Mouse (Mus musculus): ENCODE results near the gene Krtap16-3. TPM values are rescaled to one million over a fixed set of nuclear protein-coding genes. Genes with fewer than 3 reads are reported as not detected.

The Krtap16-3 gene
- polyA plus RNA-seq (2014; fragmentation: Illumina TruSeq; extraction: RNeasy Lipid Tissue Mini Kit (QIAGEN cat#74804); ENCODE audit: insufficient read depth, low read depth, low replicate concordance), result not detected

DNA sequence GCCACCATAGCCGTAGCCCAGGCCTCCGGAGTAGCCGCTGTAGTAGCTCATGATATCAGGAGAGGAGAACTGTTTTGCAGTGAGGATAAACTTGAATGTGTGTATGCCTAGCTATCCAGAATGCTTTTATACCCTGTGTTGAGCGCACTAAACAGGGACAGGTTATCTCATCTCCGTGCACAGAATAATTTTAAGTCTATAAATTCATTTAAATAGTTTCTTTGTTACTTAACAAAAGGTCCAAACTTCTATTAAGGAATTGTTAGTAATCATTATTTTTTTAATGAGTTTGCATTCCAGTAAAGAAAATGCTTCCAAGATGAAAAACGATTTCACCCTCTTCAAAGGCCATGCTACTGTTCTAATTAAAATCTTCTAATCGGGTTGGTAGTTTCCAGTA, at the start of gene Krtap16-3:
Gene Krtap16-3, minus strand, starts transcription at position 101 of the 400 bp plus-strand sequence.

DNA sequence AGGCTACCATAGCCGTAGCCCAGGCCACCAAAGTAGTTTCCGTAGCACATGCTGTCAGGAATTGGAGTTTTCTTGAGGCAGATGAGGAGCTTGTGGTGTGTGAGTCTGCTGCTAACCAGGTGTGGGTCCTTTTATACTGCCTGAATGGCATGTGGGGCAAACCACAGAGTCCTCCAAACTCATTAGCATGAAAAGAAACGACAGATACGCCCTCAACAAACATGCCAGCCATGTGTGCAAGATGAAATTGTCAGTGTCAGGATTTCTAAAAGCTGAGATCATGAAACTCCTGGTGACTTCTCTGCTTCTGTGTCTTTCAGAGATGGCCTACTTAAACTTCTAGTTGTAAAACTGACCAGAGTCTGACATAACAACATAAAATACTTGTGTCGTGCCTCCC, 48.0 kb upstream of the Krtap16-3 start, which contains the start of gene Krtap22-2:
Gene Krtap22-2, minus strand, starts transcription at position 101 of the 400 bp plus-strand sequence.

DNA sequence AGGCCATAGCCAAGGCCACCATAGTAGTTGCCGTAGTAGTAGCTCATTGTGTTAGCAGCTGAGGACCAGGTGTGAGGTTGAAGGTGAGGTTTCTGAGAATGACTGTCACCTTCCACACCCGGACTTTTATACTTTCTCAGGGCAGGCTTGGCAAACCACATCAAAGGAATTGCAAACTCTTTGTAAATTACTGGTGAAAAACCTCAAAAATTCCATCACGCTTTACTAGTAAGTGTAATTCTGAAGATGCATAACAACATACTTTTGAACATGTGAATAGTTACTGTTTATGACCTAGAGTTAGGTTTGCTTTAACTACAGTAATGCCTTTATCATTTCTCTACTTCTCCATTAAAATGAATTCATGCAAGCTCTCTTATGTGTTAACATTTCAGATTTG, 30.5 kb downstream of the Krtap16-3 start, which contains the start of gene Krtap19-9b:
Gene Krtap19-9b, minus strand, starts transcription at position 101 of the 400 bp plus-strand sequence.

Other genes starting within 250 kb of the Krtap16-3 start
- not detected for gene Krtap13-1, start 234.0 kb downstream of the Krtap16-3 start, polyA plus RNA-seq (2014; fragmentation: Illumina TruSeq; extraction: RNeasy Lipid Tissue Mini Kit (QIAGEN cat#74804); ENCODE audit: insufficient read depth, low read depth, low replicate concordance)
- not detected for gene Krtap13, start 211.2 kb downstream of the Krtap16-3 start, polyA plus RNA-seq (2014; fragmentation: Illumina TruSeq; extraction: RNeasy Lipid Tissue Mini Kit (QIAGEN cat#74804); ENCODE audit: insufficient read depth, low read depth, low replicate concordance)
- gene 2310034C09Rik, start 204.0 kb downstream of the Krtap16-3 start, polyA plus RNA-seq (2014; fragmentation: Illumina TruSeq; extraction: RNeasy Lipid Tissue Mini Kit (QIAGEN cat#74804); ENCODE audit: insufficient read depth, low read depth, low replicate concordance), result not detected
- not detected for gene 2310057N15Rik, start 188.7 kb downstream of the Krtap16-3 start, polyA plus RNA-seq (2014; fragmentation: Illumina TruSeq; extraction: RNeasy Lipid Tissue Mini Kit (QIAGEN cat#74804); ENCODE audit: insufficient read depth, low read depth, low replicate concordance)
- not detected for gene Gm5965, start 185.0 kb downstream of the Krtap16-3 start, polyA plus RNA-seq (2014; fragmentation: Illumina TruSeq; extraction: RNeasy Lipid Tissue Mini Kit (QIAGEN cat#74804); ENCODE audit: insufficient read depth, low read depth, low replicate concordance)
- not detected for gene Gm20741, start 150.7 kb downstream of the Krtap16-3 start, polyA plus RNA-seq (2014; fragmentation: Illumina TruSeq; extraction: RNeasy Lipid Tissue Mini Kit (QIAGEN cat#74804); ENCODE audit: insufficient read depth, low read depth, low replicate concordance)
- not detected for gene Krtap15, start 142.7 kb downstream of the Krtap16-3 start, polyA plus RNA-seq (2014; fragmentation: Illumina TruSeq; extraction: RNeasy Lipid Tissue Mini Kit (QIAGEN cat#74804); ENCODE audit: insufficient read depth, low read depth, low replicate concordance)
- not detected for gene Krtap14, start 136.7 kb downstream of the Krtap16-3 start, polyA plus RNA-seq (2014; fragmentation: Illumina TruSeq; extraction: RNeasy Lipid Tissue Mini Kit (QIAGEN cat#74804); ENCODE audit: insufficient read depth, low read depth, low replicate concordance)
- not detected for gene Krtap19-1, start 93.5 kb downstream of the Krtap16-3 start, polyA plus RNA-seq (2014; fragmentation: Illumina TruSeq; extraction: RNeasy Lipid Tissue Mini Kit (QIAGEN cat#74804); ENCODE audit: insufficient read depth, low read depth, low replicate concordance)
- not detected for gene Krtap19-2, start 88.6 kb downstream of the Krtap16-3 start, polyA plus RNA-seq (2014; fragmentation: Illumina TruSeq; extraction: RNeasy Lipid Tissue Mini Kit (QIAGEN cat#74804); ENCODE audit: insufficient read depth, low read depth, low replicate concordance)
- gene Krtap19-3, start 84.8 kb downstream of the Krtap16-3 start, polyA plus RNA-seq (2014; fragmentation: Illumina TruSeq; extraction: RNeasy Lipid Tissue Mini Kit (QIAGEN cat#74804); ENCODE audit: insufficient read depth, low read depth, low replicate concordance), result not detected
- not detected for gene Krtap19-4, start 77.8 kb downstream of the Krtap16-3 start, polyA plus RNA-seq (2014; fragmentation: Illumina TruSeq; extraction: RNeasy Lipid Tissue Mini Kit (QIAGEN cat#74804); ENCODE audit: insufficient read depth, low read depth, low replicate concordance)
- gene Krtap19-5, start 66.4 kb downstream of the Krtap16-3 start, polyA plus RNA-seq (2014; fragmentation: Illumina TruSeq; extraction: RNeasy Lipid Tissue Mini Kit (QIAGEN cat#74804); ENCODE audit: insufficient read depth, low read depth, low replicate concordance), result not detected
- not detected for gene Krtap19-9b, start 30.6 kb downstream of the Krtap16-3 start, polyA plus RNA-seq (2014; fragmentation: Illumina TruSeq; extraction: RNeasy Lipid Tissue Mini Kit (QIAGEN cat#74804); ENCODE audit: insufficient read depth, low read depth, low replicate concordance)
- not detected for gene Krtap22-2, start 47.9 kb upstream of the Krtap16-3 start, polyA plus RNA-seq (2014; fragmentation: Illumina TruSeq; extraction: RNeasy Lipid Tissue Mini Kit (QIAGEN cat#74804); ENCODE audit: insufficient read depth, low read depth, low replicate concordance)
- gene Gm10229, start 52.4 kb upstream of the Krtap16-3 start, polyA plus RNA-seq (2014; fragmentation: Illumina TruSeq; extraction: RNeasy Lipid Tissue Mini Kit (QIAGEN cat#74804); ENCODE audit: insufficient read depth, low read depth, low replicate concordance), result not detected
- not detected for gene Krtap6-1, start 68.8 kb upstream of the Krtap16-3 start, polyA plus RNA-seq (2014; fragmentation: Illumina TruSeq; extraction: RNeasy Lipid Tissue Mini Kit (QIAGEN cat#74804); ENCODE audit: insufficient read depth, low read depth, low replicate concordance)
- not detected for gene Gm10228, start 78.6 kb upstream of the Krtap16-3 start, polyA plus RNA-seq (2014; fragmentation: Illumina TruSeq; extraction: RNeasy Lipid Tissue Mini Kit (QIAGEN cat#74804); ENCODE audit: insufficient read depth, low read depth, low replicate concordance)
- gene Krtap6-5, start 85.0 kb upstream of the Krtap16-3 start, polyA plus RNA-seq (2014; fragmentation: Illumina TruSeq; extraction: RNeasy Lipid Tissue Mini Kit (QIAGEN cat#74804); ENCODE audit: insufficient read depth, low read depth, low replicate concordance), result not detected
- gene 1110025L11Rik, start 101.1 kb upstream of the Krtap16-3 start, polyA plus RNA-seq (2014; fragmentation: Illumina TruSeq; extraction: RNeasy Lipid Tissue Mini Kit (QIAGEN cat#74804); ENCODE audit: insufficient read depth, low read depth, low replicate concordance), result not detected
- not detected for gene Krtap6-3, start 121.1 kb upstream of the Krtap16-3 start, polyA plus RNA-seq (2014; fragmentation: Illumina TruSeq; extraction: RNeasy Lipid Tissue Mini Kit (QIAGEN cat#74804); ENCODE audit: insufficient read depth, low read depth, low replicate concordance)
- not detected for gene Gm6358, start 178.0 kb upstream of the Krtap16-3 start, polyA plus RNA-seq (2014; fragmentation: Illumina TruSeq; extraction: RNeasy Lipid Tissue Mini Kit (QIAGEN cat#74804); ENCODE audit: insufficient read depth, low read depth, low replicate concordance)
- not detected for gene Gm10061, start 188.2 kb upstream of the Krtap16-3 start, polyA plus RNA-seq (2014; fragmentation: Illumina TruSeq; extraction: RNeasy Lipid Tissue Mini Kit (QIAGEN cat#74804); ENCODE audit: insufficient read depth, low read depth, low replicate concordance)
- gene Gm9789, start 195.1 kb upstream of the Krtap16-3 start, polyA plus RNA-seq (2014; fragmentation: Illumina TruSeq; extraction: RNeasy Lipid Tissue Mini Kit (QIAGEN cat#74804); ENCODE audit: insufficient read depth, low read depth, low replicate concordance), result not detected
- gene Gm7735, start 206.6 kb upstream of the Krtap16-3 start, polyA plus RNA-seq (2014; fragmentation: Illumina TruSeq; extraction: RNeasy Lipid Tissue Mini Kit (QIAGEN cat#74804); ENCODE audit: insufficient read depth, low read depth, low replicate concordance), result not detected
- not detected for gene 1110057P08Rik, start 211.9 kb upstream of the Krtap16-3 start, polyA plus RNA-seq (2014; fragmentation: Illumina TruSeq; extraction: RNeasy Lipid Tissue Mini Kit (QIAGEN cat#74804); ENCODE audit: insufficient read depth, low read depth, low replicate concordance)
- not detected for gene Krtap20-2, start 243.0 kb upstream of the Krtap16-3 start, polyA plus RNA-seq (2014; fragmentation: Illumina TruSeq; extraction: RNeasy Lipid Tissue Mini Kit (QIAGEN cat#74804); ENCODE audit: insufficient read depth, low read depth, low replicate concordance)

Data from lung, adult 10 weeks (tissue).